Mouse (Mus musculus) liver, embryonic 14.5 days (tissue): ENCODE results near the gene Akap5. TPM values are rescaled to one million over a fixed set of nuclear protein-coding genes. Genes with fewer than 3 reads are reported as not detected.

Experiments
- ATAC-seq: fragments of 200-750 bp; cut with Nextera tagmentation; 2 replicates; pipeline ENCODE4 v1.8.0; 2017; ENCODE audit warnings: moderate number of reproducible peaks, mild to moderate bottlenecking, moderate library complexity; ENCODE audit not compliant: insufficient read depth
- DNase-seq, 3 experiments: peaks; one replicate each; pipeline ENCODE4 v3.0.0-alpha.2; 2012 to 2013; ENCODE audit warnings: low read depth in 3 of 3, low spot score in 3 of 3
- H3K27ac ChIP-seq: fragments of 300-500 bp; sonication (generic); 2 replicates; pipeline ENCODE4 v1.5.1; 2014; ENCODE audit warnings: moderate library complexity, mild to moderate bottlenecking, control low read depth, inconsistent platforms
- H3K27me3 ChIP-seq: fragments of 300-500 bp; sonication (generic); 2 replicates; pipeline ENCODE4 v1.6.1; 2014; ENCODE audit warnings: mild to moderate bottlenecking, low read length, moderate library complexity; ENCODE audit not compliant: control insufficient read depth, insufficient read depth
- H3K36me3 ChIP-seq: fragments of 300-500 bp; sonication (generic); replicated peaks from 2 replicates; pipeline ENCODE4 v1.6.1; 2014; ENCODE audit warnings: low read depth; ENCODE audit not compliant: control insufficient read depth, insufficient read depth
- H3K4me1 ChIP-seq, 2 experiments: fragments of 200-500 bp in 1 of 2; fragments of 300-500 bp in 1 of 2; sonication (generic) in 1 of 2; replicated peaks; 2 replicates each; pipeline ENCODE4 v1.6.1; 2012 to 2014; ENCODE audit warnings: antibody characterized with exemption in 1 of 2, inconsistent platforms in 1 of 2, low read length in 1 of 2; ENCODE audit not compliant: control insufficient read depth in 2 of 2, insufficient read depth in 2 of 2
- H3K4me2 ChIP-seq: fragments of 300-500 bp; sonication (generic); 2 replicates; pipeline ENCODE4 v1.6.1; 2014; ENCODE audit warnings: low read depth, mild to moderate bottlenecking, control low read depth, moderate library complexity
- H3K4me3 ChIP-seq, 2 experiments: fragments of 200-500 bp in 1 of 2; fragments of 300-500 bp in 1 of 2; sonication (generic) in 1 of 2; 2 replicates each; pipeline ENCODE4 v1.5.1; 2012 to 2014; ENCODE audit warnings: low read depth in 2 of 2, low read length in 2 of 2, mild to moderate bottlenecking in 2 of 2, control low read depth in 1 of 2, inconsistent platforms in 1 of 2, moderate library complexity in 1 of 2; ENCODE audit not compliant: insufficient read depth in 1 of 2
- H3K9ac ChIP-seq: fragments of 300-500 bp; sonication (generic); replicated peaks from 2 replicates; pipeline ENCODE4 v1.6.1; 2014; ENCODE audit warnings: mild to moderate bottlenecking, control low read depth, moderate library complexity
- H3K9me3 ChIP-seq: fragments of 300-500 bp; sonication (generic); 2 replicates; pipeline ENCODE4 v1.6.1; 2016; ENCODE audit warnings: low read length, mixed read lengths; ENCODE audit not compliant: control insufficient read depth
- CTCF ChIP-seq: IDR thresholded peaks from 2 replicates; pipeline ENCODE4 v1.5.1; 2016; ENCODE audit warnings: antibody characterized with exemption, low read depth, control low read depth
- EP300 ChIP-seq: IDR thresholded peaks from 2 replicates; pipeline ENCODE4 v1.6.1; 2016; ENCODE audit warnings: antibody characterized with exemption, low read depth
- WGBS: fragments of 180-500 bp; shearing (Covaris S2); extraction: QIAGEN DNeasy Blood & Tissue Kit; methylation state at CpG from one replicate; pipeline ENCODE4 v1.1.7; 2014; ENCODE audit not compliant: insufficient replicate concordance; 5-methylcytosine and 5-hydroxymethylcytosine counted together
- polyA plus RNA-seq, 2 experiments: library from polyadenylated mRNA; depleted of rRNA in 1 of 2; stranded (reverse) in 1 of 2; unstranded in 1 of 2; fragments of >200 nt; fragmentation: Nextera tagmentation in 1 of 2; extraction: Ambion mirVana in 1 of 2; gene quantifications; 2 replicates each; pipeline versions ENCODE4 v1.2.1 to v1.2.3; 2012 to 2014

The Akap5 gene
- polyA plus RNA-seq, 2 experiments: 0.14 to 0.32 TPM

DNA sequence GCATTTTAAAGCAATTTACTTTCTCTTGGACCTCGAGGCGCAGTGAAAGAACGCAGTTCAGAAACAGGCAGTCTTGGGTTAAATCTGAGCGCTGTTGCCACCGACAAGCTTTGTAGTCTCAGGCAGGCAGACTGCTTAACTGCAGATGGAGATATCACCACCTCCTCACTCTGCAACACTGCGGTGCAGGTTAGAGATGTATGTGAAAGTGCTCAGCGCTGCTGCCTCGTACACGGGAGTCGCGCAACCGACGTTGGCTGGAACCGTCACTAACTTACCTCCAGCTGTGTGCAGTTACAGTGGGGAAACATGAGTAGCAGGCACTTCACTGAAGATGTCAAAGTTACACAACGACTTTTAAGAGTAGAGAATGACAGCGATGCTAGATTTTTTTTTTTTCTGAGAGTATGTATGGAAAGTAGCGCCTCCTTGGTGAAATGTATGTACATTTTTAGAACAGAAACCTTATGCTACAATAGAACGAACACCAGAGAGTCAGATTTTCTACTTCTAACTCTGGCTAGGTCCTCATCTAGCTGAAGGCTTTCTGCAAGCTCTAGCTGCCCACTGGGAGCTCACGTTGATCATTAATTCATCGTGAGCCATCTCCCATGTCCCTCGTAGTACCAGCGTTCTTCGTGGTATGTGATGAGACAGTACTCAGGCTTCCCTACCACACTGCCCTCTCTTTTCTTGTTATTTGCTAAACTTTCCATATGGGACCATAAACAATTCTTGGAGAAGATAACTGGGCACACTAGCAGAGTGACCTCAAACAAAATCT lies 1.9 kb downstream of the Akap5 start:
- Histone ChIP-seq H3K27me3 (no peaks in the 10 kb centered on the region), H3K4me1 (no peaks in the 10 kb centered on the region), H3K4me3 (no peak overlapping the region), H3K4me2 (no peak overlapping the region), H3K9ac (no peak overlapping the region), H3K36me3 (no peaks in the 10 kb centered on the region), H3K9me3 (no peaks in the 10 kb centered on the region), H3K27ac (no peak overlapping the region)
- DNase-seq (no peak), ATAC-seq (no peak)
- WGBS: 86% methylated on average over 23 of the region's 23 CpGs
- no peak for TF ChIP-seq EP300
- no peak for TF ChIP-seq CTCF

DNA sequence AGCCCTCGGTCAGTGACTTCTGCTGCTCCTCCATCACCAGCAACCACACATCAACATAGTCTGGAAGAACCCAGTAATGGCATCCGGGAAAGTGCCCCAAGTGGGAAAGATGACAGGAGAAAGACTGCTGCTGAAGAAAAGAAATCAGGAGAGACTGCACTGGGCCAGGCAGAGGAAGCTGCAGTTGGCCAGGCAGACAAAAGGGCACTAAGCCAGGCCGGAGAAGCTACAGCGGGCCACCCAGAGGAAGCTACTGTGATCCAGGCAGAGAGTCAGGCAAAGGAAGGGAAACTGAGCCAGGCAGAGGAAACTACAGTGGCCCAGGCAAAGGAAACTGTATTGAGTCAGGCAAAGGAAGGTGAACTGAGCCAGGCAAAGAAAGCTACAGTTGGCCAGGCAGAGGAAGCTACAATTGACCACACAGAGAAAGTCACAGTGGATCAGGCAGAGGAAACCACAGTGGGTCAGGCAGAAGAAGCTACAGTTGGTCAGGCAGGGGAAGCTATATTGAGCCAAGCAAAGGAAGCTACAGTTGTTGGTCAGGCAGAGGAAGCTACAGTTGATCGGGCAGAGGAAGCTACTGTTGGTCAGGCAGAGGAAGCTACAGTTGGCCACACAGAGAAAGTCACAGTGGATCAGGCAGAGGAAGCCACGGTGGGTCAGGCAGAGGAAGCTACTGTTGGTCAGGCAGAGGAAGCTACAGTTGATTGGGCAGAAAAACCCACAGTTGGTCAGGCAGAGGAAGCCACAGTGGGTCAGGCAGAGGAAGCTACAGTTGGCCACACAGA lies 4.1 kb downstream of the Akap5 start:
- H3K4me2 ChIP-seq: no peak overlapping the region
- 59% methylated on average over 6 of the region's 6 CpGs for WGBS
- H3K4me1 ChIP-seq: no peaks in the 10 kb centered on the region
- H3K36me3 ChIP-seq: no peaks in the 10 kb centered on the region
- H3K9me3 ChIP-seq: no peaks in the 10 kb centered on the region
- no peak overlapping the region for H3K4me3 ChIP-seq
- TF ChIP-seq EP300: no peak
- H3K27ac ChIP-seq: no peak overlapping the region
- DNase-seq: no peak
- H3K27me3 ChIP-seq: no peaks in the 10 kb centered on the region
- ATAC-seq: no peak
- no peak overlapping the region for H3K9ac ChIP-seq

DNA sequence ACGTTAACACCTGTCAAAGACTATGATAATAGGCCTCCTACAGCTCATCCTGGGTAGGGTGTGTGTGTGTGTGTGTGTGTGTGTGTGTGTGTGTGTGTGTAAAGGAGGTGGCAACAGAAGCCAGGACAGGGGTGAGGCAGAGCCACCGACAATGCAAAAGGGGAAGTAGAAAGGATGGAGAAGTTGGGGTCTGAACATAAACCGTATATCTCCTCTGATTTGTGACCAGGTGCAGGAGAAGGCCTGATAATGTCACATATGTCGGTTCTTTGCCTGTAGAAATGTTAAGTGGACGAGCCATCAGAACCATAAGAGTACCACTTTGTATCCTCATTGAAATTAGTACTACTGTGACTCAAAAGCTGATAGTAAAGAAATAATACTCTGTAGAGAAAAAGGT lies 9.0 kb downstream of the Akap5 start:
- H3K9me3 ChIP-seq: no peaks in the 10 kb centered on the region

DNA sequence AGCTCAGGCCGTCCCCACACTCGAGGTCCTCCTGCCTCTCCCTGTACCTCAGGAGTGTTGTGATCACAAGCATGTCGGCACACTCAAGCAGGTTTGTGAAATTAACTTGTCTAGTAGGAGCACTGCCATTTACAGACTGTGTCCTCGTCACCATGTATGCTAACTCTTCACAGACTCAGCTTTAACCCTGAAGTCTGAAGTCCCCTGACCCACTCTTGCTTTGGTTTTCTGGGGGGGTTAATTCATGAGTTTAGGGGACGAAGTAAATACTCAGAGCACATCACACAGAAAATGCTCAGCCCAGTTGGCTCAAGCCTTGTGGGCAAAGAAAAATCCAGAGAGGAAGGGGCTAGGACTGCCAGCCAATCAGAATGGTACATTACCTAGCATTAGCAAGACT lies 10.9 kb downstream of the Akap5 start:
- WGBS: 70% methylated on average over 5 of the region's 5 CpGs
- DNase-seq (no peak), ATAC-seq (no peak)
- Histone ChIP-seq H3K4me2 (no peak overlapping the region), H3K9me3 (no peaks in the 10 kb centered on the region), H3K4me1 (no peaks in the 10 kb centered on the region), H3K36me3 (no peaks in the 10 kb centered on the region), H3K27me3 (no peaks in the 10 kb centered on the region), H3K27ac (no peak overlapping the region), H3K4me3 (no peak overlapping the region), H3K9ac (no peak overlapping the region)
- TF ChIP-seq CTCF (no peak), EP300 (no peak)

More for the DNA sequence above, 9.0 kb downstream of the Akap5 start:
- no peak overlapping the region for H3K4me3 ChIP-seq
- no peak for DNase-seq
- H3K4me1 ChIP-seq: no peaks in the 10 kb centered on the region
- H3K27ac ChIP-seq: no peak overlapping the region
- no peak overlapping the region for H3K9ac ChIP-seq
- H3K4me2 ChIP-seq: no peak overlapping the region
- ATAC-seq: no peak
- TF ChIP-seq CTCF (no peak), EP300 (no peak)
- no peaks in the 10 kb centered on the region for H3K36me3 ChIP-seq
- 49% methylated on average over 5 of the region's 5 CpGs for WGBS
- no peaks in the 10 kb centered on the region for H3K27me3 ChIP-seq

DNA sequence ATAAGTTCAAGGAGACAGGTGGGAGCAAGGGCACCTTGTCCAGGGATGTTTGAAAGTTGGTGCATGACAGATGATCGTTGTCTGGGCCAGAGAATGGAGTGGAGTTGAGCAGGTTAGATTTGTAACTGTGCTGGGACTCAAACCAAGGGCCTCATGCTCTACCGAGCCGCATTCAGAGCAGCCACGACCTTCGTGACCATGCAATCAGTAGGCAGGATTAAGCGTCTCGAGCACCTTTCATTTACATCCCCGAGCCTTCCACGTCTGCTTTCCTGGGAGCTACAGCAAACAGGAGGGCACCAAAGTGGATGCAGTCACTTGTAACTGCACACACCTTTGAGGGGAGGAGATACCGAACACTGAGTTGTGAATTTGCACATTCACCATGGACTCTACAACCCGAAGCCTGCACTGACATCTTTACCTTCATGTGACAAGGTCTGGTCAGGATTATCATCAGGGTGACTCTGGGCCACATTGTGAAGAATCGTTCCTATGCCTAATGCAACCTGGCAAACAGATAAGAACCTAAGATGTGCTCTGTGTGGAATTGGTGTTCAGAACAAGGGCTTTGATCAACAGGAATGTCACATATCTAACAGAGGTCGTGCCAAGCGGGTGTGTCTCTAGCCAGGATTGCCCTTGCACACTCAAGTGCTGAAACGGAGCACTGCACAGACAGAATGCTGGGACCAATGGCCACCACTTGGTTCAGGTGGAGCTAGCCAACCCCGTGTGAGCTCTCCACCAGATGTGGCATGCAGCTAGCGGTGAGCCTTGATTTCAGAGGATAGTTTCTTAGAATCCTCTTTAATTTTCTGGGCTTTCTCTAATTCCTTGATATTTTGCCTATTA lies 11.6 kb downstream of the Akap5 start:
- Histone ChIP-seq H3K9me3 (no peaks in the 10 kb centered on the region), H3K27ac (no peak overlapping the region), H3K27me3 (no peaks in the 10 kb centered on the region), H3K36me3 (no peaks in the 10 kb centered on the region), H3K4me3 (no peak overlapping the region), H3K9ac (no peak overlapping the region), H3K4me2 (no peak overlapping the region), H3K4me1 (no peaks in the 10 kb centered on the region)
- no peak for TF ChIP-seq CTCF
- TF ChIP-seq EP300: no peak
- no peak for ATAC-seq
- 69% methylated on average over 17 of the region's 17 CpGs for WGBS
- no peak for DNase-seq
